Mouse (Mus musculus) megakaryocyte, adult 5-6 weeks (primary cell): Measurements from ENCODE around the gene Rp9. TPM values are rescaled to one million over a fixed set of nuclear protein-coding genes. Genes with fewer than 3 reads are reported as not detected.
"Not testable (repeated sequence)": the region's sequence is repeated elsewhere in the genome, so short reads cannot be mapped to it uniquely, and the experiment has no call there.

Experiments
- ATAC-seq: 2 replicates; pipeline ENCODE4 v1.8.0; 2016; ENCODE audit warnings: mild to moderate bottlenecking, inconsistent platforms; ENCODE audit not compliant: poor library complexity, severe bottlenecking
- total RNA-seq, 2 experiments: library from RNA; stranded (forward) in 1 of 2; stranded (reverse) in 1 of 2; fragments of 153-499, 151-499 nt in 1 of 2; fragments of 221-1000, 200-1000 nt in 1 of 2; gene quantifications; 2 replicates each; pipeline versions ENCODE4 v1.2.3 to v1.2.4; 2015 to 2017

The Rp9 gene
- total RNA-seq, 2 experiments from 2014 or later: 107 to 155 TPM

DNA sequence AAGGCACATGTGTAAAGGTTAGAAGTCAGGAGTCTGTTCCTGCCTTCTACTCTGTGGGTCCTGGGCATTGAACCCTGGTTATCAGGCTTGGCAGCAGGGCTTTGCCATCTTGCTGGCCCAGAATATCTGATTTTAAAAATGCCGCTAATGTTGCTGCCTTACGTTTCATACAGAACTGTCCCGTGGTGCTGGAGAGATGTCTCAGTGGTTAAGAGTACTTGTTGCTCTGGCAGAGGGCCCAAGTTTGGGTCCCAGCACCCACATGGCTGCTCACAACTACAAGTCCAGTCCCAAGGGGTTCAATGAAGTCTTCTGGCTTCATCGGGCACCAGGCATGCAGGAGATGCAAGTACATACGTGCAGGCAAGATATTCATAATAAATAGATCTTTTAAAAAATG lies 3.3 kb downstream of the Rp9 start:
- ATAC-seq: no peak

DNA sequence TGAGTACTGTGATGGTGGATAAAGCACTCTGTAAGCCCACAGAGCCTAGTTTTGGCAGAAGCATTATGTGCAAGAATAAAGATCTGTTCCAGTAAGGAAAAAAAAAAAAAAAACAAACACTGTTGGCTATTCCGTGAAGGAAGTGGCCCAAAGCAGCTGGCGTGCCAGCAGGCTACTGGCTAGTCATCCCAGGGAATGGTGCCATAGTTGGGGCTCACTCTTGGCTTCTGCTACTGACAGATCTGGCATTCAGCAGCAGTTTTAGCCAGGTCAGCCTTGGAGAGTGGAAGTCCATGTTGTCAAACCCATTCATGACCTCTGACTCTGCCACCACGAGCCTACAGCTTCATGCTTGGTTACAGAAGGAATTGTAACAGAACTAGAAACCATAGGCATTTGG lies 7.6 kb downstream of the Rp9 start:
- no peak for ATAC-seq

DNA sequence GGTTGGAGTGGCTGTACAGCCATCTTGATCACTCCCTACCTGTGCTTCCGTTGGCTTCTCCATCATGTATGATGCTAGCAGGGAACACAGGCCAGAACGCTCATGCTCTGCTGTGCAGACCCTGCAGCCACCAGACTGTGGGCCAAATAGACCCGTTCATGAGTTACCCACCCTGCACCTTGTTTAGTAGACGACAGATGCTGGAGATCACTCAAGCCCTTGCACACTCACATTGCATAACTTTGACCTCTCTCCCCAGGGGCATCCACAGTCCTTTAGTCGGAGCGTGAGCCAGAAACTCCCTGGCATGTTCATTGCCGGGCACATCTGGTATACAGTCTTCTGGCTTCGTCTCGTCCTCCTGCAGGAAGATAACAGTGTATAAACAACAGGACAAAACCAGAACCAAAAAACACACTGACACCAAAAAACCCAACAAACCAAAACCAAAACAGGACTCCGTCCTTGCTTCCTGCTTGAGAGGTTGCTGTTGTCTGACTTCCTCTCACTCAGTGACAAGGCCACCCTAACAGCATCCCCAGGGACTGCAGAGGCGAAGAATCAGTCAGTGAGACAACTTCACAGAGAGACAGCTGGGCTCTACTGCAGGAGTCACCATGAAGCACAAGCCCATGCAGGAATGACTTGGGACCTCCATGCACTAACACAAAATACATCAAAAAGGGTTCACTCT lies 12.3 kb downstream of the Rp9 start:
- 0 out of 2 replicates have a peak, but pooled peaks have one; percentile 15 for ATAC-seq

DNA sequence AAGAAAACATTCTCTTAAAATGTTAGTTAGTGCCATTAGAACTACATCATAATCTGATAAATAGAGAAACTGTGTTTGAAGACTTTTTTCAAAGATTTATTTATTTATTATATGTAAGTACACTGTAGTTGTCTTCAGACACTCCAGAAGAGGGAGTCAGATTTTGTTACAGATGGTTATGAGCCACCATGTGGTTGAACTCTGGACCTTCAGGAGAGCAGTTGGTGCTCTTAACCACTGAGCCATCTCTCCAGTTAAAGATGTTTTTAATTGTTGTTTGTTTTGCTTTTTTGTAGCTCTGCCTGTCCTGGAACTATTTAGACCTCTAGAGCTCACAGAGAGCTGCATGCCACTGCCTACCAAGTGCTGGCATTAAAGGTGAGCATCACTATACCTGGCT lies 14.5 kb downstream of the Rp9 start:
- no peak for ATAC-seq

DNA sequence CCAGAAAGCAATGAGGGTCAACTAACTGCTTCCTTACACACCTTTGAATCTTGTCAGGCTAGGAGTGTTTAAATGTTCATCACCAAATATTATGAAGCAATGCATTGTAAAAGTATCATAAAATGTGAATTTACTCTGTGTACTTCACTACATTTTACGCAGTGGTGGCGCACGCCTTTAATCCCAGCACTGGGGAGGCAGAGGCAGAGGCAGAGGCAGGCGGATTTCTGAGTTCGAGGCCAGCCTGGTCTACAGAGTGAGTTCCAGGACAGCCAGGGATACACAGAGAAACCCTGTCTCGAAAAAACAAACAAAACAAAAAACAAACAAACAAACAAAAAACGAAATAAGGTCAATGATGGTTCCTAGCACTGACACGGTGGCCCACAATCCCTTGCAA lies 15.6 kb downstream of the Rp9 start, which contains the start of gene Gm17545:
TSS of gene Gm17545 (plus strand) at position 301 of the 400 bp plus-strand sequence.
- not testable (repeated sequence) for ATAC-seq

DNA sequence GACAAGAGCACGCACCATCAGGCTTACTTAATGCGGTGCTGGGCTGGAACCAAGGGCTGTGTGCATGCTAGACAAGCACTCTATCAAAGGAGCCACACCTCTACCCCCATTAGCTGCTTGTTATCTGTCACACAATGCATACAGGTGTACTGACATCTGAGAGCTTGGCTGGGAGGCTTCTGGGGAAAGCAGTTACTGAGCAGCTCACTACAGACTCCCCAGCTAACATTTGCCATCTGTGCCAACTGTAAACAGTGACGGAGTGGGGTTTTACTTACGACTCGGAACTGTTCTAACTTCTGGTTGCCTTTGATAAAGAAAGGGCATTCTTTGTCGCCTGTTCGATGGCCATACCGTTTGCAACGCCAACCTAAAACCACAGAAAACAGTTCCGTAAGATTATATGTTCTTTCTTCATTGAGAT lies 16.0 kb downstream of the Rp9 start:
- ATAC-seq: no peak

DNA sequence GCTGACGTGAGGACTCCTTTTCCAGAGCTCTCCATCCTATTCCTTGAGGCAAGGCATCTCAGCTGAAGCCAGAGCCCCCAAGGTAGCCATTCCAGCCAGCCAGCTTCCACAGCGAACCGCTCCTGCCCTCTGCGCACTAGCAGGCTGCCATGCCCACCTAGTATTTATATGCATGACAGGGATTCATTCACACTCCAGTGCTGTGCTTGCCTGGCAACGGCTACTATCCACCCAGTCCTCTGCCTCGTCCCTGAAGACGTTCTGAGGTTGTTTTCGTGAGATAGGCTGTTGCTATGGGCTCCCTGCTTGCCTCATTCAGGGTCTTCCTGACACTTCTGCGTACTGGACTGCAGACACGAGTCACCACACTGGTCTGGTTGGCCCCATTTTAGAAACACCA lies 16.8 kb downstream of the Rp9 start:
- no peak for ATAC-seq

DNA sequence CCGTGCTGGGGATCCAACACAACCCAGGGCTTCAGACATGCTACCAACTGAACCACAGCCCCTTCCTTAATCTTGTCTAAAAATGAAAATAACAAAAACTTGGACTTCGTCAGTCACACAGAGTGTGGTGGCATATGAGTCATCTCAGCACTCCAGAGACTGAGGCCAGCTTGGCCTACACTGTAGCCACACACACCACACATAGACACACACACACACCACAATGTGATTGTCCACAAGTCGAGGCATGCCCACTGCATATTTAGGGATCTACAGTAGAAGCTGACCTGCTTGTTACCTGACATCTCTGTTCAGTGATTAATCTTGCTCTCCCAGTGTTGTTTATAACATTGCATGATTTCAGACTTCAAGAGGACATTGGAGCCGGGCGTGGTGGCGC lies 20.3 kb downstream of the Rp9 start:
- no peak for ATAC-seq

DNA sequence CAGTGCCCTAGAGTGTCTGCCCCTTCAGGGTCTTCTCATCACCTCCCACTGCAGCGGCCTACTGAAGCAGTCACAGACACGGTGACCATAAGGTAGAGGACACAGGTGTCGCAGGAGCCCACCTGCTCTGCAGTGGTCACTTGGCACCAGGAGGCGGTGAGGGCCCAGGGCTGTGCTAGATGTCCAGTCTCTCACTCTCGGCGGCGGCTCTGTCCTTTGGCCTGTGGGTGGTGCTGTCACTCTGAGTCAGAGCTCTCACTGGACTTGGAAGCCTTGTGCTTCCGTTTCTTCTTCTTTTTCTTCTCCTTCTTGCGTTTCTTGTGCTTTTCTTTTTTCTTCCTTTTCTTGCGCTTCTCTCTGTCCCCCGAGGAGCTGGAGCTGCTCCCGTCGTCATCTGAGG lies 21.1 kb downstream of the Rp9 start:
- ATAC-seq: no peak

DNA sequence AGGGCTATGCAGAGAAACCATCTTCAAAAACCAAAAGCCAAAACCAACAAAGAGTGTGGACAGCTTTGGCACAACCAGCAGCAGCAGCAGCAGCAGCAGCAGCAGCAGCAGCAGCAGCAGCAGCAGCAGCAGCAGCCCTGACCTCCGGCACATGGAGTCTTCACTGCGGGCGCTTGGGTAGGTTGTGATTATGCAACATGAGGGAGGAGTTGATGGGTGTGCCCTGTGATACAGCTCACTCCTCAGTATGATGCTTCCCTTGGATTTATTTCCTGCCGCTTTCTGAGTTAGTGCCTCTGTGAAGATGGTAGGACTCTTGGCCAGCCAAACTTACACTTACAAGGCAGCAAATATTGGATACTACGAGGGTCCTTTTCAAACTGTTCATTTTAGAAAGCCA lies 22.3 kb downstream of the Rp9 start:
- peak; percentile 78 for ATAC-seq

DNA sequence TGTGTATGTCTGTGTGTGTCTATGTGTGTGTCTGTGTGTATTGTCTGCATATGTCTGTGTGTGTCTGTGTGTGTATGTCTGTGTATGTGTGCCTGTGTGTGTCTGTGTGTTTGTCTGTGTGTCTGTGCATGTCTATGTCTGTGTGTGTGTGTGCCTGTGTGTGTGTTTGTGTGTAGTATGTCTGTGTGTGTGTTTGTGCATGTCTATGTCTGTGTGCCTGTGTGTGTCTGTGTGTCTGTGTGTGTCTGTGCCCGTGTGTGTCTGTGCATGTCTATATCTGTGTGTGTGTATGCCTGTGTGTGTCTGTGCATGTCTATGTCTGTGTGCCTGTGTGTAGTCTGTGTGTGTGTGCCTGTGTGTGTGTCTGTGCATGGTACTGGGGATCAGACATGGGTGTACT lies 24.4 kb downstream of the Rp9 start:
- ATAC-seq: no peak

DNA sequence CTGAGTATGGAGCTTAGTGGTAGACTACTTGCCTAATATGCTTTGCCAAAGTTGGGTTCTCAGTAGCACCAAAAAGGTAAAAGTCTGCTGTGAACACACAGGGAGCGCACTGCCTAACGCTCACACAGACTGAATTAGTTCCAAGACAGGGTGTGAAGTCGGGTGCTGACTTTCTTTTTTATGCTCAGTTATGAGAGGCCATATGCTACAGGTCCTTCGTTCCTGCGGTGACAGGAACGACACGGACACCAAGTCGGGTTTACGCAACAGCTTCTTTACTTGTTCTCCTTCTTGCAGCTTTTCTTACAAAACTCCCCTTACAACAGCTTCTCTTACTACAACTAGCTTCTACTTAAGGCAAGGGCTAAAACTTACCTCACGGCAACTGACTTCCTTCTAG lies 26.4 kb downstream of the Rp9 start:
- peak; percentile 68 for ATAC-seq

DNA sequence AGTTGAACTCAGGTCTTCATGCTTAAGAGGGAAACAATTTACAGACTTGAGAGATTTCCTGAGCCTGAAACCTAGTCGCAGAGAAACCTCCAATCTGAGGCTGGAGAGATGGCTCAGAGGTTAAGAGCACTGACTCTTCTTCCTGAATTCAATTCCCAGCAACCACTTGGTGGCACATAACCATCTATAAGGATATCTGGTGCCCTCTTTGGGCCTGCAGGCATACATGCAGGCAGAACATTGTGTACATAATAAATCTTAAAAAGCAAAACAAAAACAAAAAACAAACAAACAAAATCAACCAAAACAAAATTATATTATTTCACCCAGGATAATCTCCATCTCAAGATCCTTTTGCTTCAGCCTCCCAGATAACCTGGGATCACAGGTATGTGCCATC lies 30.7 kb downstream of the Rp9 start:
- no peak for ATAC-seq

DNA sequence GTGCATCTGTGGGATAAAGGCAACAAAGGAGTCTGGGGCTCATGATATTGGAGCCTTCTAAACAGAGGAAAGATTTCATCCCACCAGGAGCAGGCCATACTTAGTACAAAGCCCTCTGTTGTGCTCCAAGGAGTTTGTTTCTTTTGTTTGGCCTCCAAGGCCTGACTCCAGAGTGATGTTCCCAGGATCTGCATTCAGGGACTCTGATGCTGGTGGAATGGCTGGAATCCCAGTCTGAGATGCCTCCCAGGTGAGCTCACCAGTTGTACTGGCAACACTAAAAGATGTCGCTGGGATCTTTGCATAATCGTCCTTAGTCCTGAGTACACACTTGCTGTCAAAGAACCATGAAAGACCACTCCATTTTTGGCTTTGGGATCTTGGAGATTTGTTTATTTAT lies 35.4 kb downstream of the Rp9 start:
- ATAC-seq: no peak

DNA sequence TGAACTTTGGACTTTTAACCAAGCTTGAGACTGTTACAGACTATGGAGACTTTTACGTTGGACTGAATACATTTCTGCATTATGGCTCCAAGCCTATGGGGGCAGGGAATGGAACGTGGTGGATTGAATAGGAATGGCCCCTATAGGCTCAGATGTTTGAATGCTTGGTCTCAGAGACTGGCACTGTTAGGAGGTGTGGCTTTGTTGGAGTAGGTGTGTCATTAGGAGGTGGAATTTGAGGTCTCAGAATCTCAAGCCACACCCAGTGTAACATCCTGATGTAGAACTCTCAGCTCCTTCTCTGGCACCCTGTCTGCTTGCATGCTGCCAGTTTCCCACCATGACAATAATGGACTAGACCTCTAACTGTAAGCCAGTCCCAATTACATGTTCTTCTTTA lies 36.3 kb downstream of the Rp9 start:
- ATAC-seq: no peak

DNA sequence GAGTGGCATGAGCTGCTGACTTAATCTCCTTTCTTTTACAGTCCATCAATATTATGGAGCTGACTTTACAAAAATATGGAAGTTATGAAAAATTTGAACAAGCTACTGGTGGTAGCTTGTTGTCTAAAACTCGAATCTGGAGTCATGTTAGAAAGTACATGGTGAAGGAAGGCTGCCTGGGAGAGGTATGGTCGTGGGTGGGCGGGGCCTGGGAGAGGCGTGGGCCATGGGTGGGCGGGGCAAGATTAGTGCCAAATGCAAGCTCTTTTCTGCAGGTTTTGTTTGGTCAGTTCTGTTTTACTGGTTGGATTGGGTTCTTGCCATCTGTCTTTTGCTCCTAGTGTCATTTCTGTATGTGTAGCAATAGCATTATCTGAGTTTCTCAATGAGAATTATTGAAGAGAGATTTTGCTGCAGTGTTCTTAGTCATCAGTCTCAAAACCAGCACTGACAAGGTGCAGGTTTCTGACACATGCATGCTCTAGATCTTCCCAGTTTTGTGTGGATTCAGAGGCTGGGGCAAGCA lies 39.2 kb downstream of the Rp9 start:
- no peak for ATAC-seq

DNA sequence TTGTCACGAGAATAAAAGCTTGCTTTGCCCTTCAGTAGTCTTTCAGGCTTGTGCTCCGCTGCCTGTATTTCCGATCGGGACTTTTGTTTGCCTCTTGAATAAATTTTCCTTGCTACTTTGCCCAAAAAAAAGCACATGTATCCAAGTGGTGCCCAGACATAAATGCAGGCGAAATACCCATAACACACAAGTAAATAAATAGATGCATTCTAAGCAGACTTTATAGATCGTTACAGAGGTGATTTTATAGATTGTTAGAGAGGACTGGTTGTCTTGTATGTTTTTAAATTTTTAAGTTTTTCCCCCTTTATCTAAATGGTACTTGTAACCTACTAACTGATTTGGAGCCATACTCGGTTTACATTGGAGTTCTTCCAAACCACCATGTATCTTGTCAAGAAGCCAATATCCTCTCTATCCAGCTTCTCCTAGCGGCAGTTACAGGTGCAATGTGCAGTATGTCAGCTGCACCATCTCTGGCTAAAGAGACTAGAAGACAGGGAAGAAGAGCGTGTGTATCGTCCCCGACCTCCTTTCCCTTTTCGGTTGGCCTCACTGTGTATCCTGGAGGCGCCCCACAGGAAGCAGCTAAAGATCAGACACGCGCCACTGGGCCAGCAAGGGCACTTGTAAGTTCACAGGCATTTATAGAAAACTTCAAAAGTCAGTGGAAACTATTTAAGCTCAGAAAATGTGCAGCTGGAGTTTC lies 39.9 kb downstream of the Rp9 start:
- ATAC-seq: 0 out of 2 replicates have a peak, but pooled peaks have one; percentile 24

DNA sequence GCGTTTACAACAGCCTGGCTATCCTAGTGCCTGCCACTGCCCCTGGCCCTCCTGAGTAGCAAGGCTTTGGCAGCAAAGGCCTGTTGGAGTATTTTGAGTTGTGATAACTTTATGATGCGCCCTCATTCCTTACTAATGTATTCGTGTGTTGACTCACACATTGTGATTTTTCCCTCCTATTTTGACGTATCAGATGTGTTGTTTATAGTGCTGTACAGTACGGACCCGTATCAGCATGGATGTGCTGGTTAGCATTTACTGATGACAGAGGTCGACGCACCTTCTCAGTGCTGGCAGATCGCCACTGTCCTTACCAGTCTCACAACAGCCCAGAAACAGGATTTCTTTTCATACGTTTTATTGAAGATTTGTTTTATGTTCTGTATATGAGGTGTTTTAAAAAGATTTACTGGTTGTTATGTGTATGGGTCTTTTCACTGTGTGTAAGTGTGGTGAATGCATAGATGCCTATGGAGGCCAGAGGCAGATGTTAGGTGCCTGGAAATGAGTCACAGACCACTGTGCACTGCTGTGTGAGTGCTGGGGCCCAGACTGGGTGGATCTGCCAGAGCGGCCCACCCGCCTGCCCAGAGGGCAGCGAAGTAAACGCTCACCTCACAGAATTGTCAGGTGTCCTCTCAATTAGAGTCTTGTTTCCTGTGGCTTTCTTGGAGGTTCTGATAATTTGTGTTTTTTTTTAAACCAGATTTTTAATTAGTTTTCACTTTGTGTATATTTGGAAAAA lies 40.7 kb downstream of the Rp9 start:
- ATAC-seq: no peak

DNA sequence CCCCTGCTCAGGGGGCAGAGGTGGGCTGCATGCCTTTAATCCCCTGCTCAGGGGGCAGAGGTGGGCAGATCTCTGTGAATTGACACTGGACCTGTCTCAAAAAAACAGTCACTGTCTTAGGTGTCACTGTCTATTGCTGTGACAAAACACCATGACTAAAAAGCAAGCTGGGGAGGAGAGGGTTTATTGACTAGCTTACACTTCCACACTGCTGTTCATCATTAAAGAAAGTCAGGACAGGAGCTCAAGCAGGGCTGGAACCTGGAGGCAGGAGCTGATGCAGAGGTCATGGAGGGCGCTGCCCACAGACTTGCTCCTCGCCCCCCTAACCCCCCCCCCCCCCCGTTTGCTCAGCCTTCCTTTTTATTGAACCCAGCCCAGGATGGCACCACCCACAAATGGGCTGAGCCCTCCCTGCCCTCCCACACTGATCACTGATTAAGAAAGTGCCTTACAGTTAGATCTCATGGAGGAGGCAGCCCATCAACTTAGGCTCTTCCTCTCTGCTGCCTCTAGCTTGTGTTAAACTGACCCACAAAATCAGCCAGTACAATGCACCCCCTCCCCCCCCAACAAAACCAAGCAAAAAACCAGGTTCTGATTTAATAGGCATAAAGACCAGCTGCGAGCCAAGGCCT lies 41.4 kb downstream of the Rp9 start:
- no peak for ATAC-seq

DNA sequence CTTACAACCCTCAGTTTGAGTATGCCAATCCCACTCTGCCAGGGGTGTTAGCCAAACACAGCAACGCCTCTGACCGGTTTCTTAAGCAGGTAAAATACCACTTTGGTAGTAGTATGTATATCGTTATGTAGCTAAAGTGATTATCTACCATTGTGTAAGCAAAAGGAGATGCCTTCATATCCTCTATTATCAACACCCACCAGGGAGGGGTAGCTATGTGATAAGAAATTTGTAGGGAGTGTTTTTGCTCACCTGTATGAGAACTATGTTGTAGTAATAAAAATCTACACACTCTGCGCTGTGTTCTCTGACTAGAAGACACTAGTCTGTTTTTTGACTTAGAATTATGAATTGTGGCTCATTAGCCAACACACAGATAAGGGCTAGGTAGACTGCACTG lies 44.8 kb downstream of the Rp9 start:
- no peak for ATAC-seq

DNA sequence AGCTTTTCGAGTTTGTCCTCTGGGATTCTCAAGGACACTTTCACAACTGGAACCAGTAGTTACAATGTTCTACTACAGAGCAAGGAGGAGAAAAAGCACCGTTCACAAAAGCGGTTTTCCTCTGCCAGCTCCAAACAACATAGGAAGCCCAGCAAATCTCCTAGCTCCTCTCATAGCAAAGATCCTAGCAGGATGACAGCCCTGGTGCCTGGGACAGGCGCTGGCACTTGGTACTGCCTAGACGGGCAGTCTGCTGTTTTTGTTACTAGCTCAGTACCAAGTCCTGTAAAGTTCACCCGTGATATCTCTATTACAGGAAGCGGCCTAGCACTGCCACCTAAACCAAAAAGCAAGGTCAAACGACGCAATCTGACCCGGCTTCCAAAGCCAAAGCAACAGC lies 45.3 kb downstream of the Rp9 start:
- no peak for ATAC-seq
